Mouse (Mus musculus) fibroblast of lung, adult 2 months (primary cell): ENCODE results near the gene Methig1.
A peak's percentile ranks its signal among the peaks of the same experiment; 100 is the strongest.
"Not testable (repeated sequence)": the region's sequence is repeated elsewhere in the genome, so short reads cannot be mapped to it uniquely, and the experiment has no call there.

ENCODE experiments used
- DNase-seq: peaks from one replicate; pipeline ENCODE4 v3.0.0-alpha.2; 2011; ENCODE audit warnings: low read depth

Gene Methig1

DNA sequence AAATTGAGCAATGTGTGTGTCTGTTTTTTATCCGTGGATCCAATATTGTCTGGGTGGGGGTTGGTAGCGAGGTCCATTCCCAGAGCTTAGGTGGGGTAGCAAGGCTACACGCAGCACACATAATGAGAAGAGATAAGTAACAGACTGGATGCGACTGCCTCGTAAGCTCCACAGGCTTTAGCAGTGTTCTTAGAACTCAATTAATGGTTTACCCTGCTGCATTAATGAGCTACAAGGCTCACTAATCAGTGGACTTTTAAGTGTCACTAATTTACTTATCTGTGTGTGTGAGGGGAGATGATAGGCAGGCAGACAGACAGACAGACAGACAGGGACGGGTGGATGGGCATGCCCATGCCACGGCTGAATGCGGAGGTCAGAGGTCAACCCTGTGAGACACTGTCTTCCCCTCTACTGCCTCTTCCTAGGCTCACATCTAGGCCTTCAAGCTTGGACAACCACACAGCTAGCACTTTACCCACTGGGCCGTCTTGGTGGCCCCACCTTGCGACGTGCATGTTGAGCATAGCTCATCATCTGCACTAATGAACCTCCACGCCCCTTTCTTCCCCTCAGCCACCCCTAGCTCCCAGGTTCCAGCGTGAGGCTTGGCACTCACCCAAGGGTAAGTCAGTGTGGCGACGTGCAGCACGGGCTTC is 47.8 kb downstream of the Methig1 start:
- DNase-seq: no peak

DNA sequence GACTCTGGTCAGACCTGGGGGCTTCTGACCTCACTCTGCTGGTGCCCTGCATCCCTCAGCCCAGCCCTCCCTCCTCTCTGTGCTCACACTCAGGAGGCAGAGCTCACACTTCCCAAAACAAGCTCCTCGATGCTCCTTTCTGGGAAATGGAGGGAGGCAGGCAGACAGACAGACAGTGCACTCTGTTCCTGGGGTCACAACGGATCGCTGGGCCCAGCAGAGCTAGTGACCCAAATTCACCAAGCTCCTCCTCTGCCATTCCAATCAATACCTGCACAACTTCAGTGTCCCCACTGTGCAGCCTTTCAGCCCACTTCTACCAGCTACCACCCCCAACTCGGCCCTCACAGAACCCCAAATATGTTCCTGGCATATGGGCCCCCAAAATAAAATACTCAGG is 48.9 kb downstream of the Methig1 start:
- no peak for DNase-seq

DNA sequence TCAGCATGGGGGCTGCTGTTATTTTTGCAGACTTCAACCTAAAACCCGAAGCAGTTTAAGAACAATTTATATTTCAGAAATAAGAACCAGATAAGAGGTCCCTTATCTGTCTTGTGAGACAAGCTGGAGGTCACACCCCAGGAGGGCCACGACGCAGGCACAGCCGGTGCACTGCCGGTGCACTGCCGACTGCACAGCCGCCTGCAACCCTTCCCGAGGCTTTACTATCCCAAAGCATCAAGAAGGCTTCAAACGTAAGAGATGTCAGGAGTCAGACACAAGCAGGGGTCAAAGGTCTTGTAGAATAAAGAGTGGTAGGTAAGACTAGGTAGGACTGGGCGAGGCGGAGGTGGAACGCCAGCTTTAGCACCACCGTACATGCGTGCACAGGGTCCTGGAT is 49.4 kb downstream of the Methig1 start:
- DNase-seq: no peak

DNA sequence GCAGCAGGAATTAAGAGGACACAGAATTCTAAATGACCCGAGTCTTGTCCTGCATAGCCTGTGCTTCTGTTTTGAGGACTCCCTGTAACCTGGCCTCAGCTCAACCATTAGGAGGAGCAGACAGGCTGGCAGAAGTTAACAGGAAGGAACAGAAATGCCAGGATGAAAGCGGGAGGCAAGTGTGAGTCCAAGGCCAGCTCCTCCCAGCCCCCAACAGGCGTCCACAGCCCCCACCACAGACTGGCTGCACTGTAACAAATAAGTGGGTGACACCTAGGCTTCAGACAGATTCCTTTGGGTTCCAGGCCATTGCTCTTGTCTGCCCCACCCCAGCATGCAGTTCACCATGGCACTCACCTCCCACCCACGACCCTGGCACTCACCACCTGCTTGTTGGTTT is 49.8 kb downstream of the Methig1 start:
- no peak for DNase-seq

DNA sequence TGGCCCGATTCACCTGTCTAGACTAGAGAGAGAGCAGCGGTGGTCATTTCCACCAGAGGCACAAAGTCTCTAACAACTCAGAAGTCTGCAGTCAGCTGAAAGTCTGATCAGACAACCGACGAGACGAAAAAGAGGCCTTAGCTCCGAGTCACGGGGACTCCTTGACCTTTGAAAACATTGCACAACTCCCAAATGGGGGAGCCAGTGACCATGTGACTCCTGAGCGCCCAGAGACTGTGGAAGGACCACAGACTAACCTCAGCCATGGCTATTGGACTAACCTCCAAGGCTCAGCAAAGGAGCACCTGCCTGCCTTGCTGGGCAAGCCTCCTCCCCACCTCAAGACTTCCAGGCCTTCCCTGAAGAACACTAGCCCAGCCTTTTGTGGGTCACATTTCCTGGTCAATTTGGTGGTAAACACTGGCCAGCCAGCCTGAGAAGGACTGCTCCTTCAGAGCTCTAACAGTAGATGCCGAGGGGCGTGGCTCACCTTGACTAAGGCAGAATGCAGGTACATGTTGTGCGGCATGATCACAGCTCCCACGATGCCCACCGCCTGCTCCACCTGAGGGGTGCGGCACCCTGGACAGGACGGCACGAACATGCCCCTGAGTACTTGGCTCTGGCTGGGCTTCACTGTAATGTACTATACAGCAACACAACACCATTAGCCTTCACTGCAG is 50.5 kb downstream of the Methig1 start:
- no peak for DNase-seq

DNA sequence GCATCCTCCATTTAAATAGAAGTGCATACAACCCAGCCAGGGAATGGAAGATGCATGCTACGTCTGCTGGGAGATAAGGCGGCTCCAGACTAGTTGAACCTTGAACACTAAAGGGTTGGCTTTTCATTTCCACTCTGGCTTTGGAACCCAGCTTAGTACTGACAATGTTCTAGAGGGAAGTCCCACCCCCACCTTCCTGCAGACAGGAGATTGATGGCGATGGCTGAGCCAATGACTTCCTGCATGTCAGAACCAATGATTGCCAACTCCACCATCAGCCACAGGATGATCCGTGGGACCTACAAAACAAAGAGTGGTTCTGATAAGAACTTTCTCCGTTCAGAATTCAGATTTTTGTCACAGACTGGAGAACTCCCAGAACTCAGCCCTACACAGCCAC is 53.1 kb downstream of the Methig1 start:
- no peak for DNase-seq

DNA sequence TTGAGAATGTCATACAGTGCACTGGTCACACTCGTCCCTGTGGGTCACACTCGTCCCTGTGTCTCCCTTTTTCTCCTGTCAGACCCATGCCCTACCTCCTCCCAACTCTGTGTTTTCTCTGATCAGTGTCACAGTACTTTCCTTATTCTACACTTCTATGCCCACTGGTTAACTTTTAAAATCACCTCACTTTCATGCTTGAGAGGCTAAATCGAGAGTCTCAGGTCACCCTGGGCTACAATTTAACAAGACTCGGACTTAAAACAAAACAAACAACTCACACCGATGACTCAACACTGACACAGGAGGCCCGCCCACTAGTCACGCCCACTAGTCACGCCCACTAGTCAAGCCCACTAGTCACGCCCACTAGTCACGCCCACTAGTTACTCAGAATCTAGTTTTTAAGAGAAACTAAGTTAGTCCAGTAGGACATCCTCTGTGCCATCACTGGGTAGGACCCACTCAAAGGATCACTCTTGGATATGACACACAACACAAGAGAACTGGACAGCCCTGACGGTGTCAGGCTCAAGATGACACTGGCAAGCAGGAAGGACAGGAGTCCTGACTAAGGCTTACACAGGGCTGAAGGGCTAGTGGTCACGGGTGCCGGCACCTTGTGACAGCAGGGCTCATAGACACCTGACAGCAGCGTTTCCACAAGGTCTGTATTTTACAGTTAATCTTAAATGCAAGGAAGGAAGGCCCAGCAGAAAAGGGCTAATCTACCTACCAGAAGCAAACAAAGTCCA is 58.1 kb downstream of the Methig1 start:
- DNase-seq: peak; percentile 68

DNA sequence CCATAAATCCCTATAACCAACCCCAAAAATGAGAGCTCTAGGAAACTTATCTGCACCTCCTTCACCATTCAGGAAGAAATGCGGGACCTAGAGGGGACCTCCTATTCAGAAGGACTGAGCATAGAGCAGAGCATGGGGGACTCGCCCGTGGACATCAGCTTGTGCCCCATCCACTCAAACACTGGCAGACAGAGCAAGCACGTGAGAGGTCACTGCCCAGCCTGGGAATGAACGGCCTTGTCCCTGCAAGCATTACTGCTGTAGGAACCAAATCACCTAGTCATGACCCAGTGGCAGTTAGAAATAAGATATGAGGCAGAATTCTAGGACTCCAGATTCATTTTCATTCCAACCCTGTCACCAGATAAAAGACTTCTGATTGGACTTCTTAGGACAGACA is 58.8 kb downstream of the Methig1 start:
- no peak for DNase-seq

DNA sequence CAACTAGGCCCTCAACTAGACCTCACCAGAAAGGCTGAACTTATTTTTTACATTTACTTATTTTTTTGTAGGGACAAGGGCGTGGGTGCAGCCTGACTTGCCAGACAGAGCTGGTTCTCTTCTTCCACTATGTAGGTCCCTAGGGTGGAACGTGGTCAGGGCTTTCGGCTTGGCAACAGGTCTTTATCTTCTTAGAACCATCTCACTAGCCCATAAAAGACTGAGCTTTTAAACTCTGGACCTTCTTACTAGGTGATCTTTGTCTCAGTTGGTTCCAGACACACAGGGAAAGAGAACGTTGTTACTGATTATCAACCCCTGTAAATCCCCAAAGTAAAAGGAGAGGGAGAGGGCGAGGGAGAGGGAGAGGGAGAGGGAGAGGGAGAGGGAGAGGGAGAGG is 60.4 kb downstream of the Methig1 start:
- DNase-seq: no peak

DNA sequence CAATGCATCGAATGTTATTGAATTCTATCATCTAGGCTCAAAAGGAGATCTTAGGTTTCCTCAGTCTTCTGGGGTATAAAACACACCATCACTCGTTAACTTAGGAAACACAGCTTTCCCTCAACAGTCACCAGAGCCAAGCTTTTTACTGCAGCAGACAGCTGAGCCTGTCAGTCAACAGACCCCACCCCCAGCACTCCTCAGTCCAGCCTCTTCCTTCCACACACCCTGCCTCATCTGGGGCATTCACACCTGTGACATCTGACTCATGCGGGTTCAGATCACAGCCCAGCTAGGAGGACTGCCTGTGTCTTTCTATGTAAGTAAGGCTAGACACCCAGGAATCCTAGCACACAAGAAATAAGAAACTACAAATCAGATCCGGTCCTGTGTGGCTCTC is 61.1 kb downstream of the Methig1 start:
- DNase-seq: no peak

DNA sequence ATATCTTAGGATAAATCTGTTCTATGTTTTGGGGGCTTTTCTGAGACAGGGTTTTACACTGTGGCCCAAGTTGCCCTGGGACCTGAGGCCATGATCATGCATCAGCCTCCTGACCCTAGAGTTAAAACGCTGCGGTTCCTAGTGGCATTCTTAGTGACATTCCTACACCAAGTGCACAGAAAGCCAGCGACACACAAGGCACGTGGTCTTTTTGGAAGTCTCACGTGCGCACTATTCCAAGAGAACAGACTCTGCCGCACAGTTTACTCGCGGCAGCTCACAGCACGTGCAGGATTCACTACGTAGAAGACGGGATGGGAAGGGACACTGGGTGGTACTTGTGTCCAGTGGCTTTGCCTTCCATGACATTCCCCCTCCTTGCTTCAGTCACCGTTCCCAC is 62.0 kb downstream of the Methig1 start:
- no peak for DNase-seq

DNA sequence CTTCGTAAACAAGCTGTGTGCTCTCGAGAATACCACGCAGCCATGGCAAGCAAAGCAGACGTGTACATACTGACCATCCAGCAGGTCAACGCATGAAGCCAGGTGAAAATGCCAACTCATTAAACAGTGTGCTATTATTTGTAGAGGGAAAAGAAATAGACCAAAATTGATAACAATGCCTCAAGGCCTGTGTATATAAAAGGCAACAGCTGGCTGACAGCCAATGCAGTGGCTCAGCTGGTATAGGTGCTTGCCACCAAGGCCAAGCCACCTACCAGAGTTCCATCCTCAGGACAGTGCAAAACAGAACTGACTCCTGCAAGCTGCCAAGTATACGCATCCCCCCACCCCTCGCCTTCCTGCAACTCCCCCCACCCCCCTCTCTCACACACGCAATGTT is 62.7 kb downstream of the Methig1 start:
- no peak for DNase-seq

DNA sequence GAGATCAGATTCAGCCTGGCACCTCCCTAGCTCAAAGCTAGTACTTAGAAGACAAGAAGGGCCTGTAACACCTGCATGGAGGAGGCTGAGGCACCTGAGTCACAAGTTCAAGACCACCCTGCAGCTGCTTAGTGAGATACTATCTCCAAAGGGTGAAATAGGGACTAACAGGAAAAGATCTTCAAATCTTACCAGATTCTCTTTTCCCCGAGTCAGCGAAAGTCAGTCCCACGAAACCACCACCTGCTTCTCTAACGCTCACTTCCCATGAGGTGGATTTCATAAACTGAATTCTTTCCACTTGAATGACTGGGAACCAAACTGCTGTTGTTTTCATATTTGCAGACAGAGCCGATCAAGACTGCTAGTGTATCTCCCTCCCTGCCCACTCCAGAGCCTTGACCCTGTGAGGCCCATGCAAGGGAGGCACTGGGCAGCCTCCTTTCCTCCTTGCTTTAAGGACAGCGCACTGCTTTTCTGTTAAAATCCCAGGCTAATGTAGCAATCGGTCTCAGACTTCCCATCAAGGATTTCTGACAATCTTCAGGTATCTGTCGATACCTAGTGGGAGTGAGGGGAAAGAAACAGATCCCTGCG is 65.0 kb downstream of the Methig1 start:
- no peak for DNase-seq

DNA sequence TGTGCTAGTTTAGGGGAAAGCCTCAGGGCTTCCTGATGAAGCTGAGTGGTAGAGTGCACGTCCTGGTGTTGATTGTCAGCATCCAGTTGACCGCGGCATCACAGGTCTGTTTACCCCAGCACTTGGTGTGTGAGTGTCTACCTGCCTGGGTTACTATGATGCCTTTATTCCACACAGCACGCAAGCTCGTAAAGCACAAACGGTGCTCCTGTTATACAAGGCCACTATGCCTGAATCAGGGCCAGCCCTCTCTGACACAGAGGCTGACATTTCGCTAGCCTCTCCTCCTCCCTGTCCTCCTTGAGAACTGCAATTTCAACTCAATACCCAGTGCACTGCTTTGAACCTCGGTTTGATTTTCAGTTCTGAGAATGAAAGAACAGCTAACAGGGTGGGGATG is 66.4 kb downstream of the Methig1 start:
- DNase-seq: no peak

DNA sequence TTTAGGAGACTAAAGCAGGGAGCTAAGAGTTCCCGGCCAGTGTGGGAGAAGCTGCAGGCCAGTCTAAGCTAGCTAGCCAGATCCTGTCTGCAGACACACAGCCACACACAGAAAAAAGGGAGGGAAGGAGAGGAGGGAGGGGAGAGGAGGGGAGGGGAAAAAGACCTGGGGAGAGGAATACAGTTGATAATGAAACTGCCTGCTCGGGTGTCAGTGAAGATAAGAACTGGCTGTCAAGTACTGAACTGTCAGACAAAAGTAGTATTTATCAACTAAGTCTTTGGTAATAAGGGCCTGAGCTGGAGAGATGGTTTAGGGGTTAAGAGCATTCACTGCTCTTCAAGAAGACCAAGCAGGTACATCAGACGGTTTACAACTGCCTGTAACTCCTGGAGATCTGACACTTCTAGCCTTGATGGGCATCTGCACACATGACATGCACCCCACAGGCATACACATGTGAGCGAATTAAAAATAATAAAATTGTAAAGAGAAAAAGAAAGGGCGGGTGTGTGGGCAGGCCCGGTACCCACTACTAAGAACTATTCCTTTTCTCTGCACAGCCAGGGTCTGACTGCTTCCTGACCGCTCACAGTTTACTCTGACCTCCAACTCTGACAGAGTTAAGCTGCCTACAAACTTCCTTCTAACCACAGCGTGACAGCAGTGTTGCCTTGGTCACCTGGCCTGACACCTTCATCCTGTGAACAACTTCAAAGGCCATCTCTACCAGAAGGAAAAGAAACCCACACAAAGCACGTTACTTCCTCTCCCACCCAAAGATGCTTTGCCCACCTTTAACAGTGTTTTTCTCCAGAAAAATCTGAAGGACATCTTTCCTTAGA is 67.2 kb downstream of the Methig1 start:
- no peak for DNase-seq

DNA sequence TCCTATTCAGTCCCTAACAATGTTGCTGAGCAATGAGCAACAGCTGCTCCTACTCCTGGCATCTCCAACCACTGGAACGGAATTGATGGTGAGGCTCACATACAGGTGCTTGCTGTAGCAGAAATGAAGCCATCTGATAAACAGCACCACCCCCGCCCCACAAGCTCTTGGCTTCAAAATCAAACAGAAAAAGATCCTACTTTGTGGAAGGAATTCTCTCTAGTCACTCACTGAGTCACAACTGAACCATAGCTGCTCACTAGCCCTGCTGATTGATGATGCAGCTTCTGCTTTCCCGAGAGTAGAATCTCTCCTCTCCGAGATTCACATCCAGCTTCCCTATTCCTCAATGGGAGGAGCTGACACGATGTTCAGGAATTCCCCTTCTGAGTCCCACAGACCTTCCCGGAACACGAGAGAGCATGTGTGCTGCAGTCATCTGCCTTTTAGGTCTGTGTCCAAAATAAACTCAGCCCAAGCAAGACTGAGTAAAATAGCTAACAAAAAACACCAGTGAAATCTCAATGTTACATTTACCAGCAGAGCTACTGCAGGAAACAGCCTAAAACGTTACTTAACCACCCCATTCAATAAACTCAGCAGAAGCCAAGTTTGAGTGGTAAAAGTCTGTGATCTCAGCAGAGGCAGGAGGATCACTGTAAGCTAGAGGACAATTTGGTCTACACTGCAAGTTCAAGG is 68.3 kb downstream of the Methig1 start:
- peak; percentile 78 for DNase-seq

DNA sequence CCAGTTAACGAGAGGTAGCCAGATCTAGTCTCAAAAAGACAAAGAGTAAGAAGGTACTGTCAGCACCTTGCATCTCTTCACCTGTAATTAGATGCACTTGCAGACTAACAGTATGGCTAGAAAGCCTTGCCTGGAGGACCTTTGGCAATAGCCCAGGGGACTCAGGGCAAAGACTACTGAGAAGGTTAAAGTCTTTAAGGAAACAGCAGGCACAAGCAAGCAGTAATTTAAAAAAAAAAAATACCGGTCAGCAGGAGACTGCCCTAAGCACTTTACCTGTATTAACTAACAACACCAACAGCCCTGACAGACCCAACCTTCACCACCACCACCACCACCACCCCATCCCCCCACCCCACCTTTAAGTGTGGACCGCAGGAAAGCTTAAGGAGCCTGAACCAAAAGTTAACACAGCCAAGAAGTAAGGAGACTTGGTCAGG is 68.8 kb downstream of the Methig1 start, which contains the start of gene Gm5475:
Gene Gm5475 (plus strand): TSS at position 390 of the 440 bp plus-strand sequence.
- DNase-seq: not testable (repeated sequence)

DNA sequence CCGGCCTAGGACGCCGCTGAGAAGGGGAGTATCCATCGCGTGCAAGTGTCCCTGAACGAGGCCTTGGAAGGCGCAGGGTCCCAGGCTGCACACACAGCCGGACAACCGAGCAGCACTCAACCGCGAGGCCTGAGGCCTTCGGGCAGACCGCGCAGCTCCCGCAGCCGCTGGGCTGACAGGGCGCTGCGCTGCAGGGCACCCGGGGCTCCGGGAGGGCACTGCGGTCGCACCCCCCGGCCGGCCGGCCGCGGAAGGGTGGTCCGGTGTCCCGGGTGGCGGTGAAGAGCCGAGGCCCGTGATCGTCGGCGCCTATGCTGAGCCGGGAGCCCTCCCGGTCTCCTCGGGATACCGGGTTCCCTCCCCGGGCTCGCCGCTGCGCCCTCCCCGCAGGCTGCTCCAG is 69.5 kb downstream of the Methig1 start:
- DNase-seq: no peak

DNA sequence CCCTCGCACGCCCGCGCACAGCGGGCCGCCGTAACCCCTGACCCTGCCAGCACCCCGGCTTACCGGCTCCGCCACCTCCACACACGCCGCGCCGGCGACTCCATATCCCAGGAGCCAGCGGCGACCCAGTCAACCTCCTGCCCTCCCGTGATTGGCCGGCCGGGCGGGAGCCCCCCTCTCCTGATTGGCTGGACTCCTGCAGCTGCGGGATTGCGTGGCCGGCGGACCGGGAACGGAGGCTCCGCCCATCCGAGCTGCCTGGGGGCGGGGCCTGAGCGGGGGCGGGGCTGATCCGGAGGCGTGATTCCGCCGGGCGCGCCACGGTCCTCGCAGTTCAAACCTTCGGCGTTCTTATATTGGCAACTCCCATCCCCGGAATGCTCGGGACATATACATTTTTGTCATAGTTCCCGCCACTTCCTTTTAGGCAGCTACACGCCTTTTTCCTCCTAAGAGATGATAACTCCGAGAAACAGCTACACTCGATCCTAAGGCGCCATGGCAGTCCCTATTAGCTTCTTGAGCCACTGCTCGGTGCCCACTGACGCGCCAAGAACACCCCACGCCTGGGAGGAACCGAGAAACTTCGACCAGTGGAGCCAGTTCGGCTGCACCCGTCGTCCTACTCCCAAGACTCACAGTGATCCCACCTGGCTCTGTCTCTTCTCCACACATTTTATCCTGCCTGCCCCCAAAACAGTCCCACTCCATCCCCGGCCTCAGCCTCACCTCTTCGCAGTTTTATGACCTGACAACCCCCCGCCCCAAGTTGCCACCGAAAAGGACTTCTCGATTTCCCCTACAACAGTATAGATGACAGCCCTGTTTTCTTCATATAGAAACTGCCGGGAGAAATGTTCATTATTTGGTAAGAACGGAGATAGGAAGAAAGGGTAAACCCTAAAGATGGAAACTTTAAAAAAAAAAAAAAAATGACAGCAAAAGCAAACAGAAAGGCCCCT is 70.2 kb downstream of the Methig1 start:
- peak; percentile 80 for DNase-seq

DNA sequence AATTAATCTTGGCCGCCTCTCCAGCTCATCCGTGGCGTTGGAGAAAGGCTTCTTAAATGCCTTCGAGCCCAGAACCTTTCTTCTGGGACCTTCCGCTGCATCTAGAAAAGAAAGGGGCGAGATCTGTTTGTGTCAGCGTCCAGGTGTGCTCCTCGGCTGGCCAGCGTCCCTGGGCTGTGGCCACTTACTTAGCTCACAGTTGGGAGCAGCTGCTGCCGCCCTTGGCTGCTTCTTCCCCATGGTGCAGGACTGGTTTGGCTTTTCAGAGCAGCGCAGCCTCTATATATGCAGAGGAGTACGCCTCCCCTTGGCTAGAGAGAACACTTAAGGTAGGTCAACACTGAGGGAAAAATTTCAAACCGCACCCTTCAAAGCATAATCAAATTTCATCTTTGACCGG is 71.0 kb downstream of the Methig1 start:
- DNase-seq: no peak
